Mouse (Mus musculus) embryonic facial prominence, embryonic 12.5 days (tissue): ENCODE measurements around the gene Tiam1. TPM values are rescaled to one million over a fixed set of nuclear protein-coding genes. Genes with fewer than 3 reads are reported as not detected.
A peak's percentile ranks its signal among the peaks of the same experiment; 100 is the strongest.

Source experiments
- ATAC-seq: fragments of 200-750 bp; cut with Nextera tagmentation; 2 replicates; pipeline ENCODE4 v1.8.0; 2017; ENCODE audit not compliant: insufficient number of reproducible peaks, insufficient read depth, low FRiP score, low TSS enrichment
- H3K27ac ChIP-seq: fragments of 300-500 bp; sonication (generic); 2 replicates; pipeline ENCODE4 v1.5.1; 2016; ENCODE audit warnings: mild to moderate bottlenecking
- H3K27me3 ChIP-seq: fragments of 300-500 bp; sonication (generic); 2 replicates; pipeline ENCODE4 v1.6.1; 2016; ENCODE audit warnings: mild to moderate bottlenecking, moderate library complexity
- H3K36me3 ChIP-seq: fragments of 300-500 bp; sonication (generic); 2 replicates; pipeline ENCODE4 v1.6.1; 2016; ENCODE audit warnings: mild to moderate bottlenecking
- H3K4me1 ChIP-seq: fragments of 300-500 bp; sonication (generic); 2 replicates; pipeline ENCODE4 v1.6.1; 2016
- H3K4me2 ChIP-seq: fragments of 300-500 bp; sonication (generic); replicated peaks from 2 replicates; pipeline ENCODE4 v1.6.1; 2016; ENCODE audit warnings: mild to moderate bottlenecking, moderate library complexity
- H3K4me3 ChIP-seq: fragments of 300-500 bp; sonication (generic); 2 replicates; pipeline ENCODE4 v1.5.1; 2016; ENCODE audit warnings: mild to moderate bottlenecking
- H3K9ac ChIP-seq: fragments of 300-500 bp; sonication (generic); 2 replicates; pipeline ENCODE4 v1.6.1; 2016; ENCODE audit warnings: mild to moderate bottlenecking, moderate library complexity
- H3K9me3 ChIP-seq: fragments of 300-500 bp; sonication (generic); 2 replicates; pipeline ENCODE4 v1.6.1; 2016; ENCODE audit warnings: mild to moderate bottlenecking, moderate library complexity
- WGBS: fragments of 180-500 bp; shearing (Covaris S2); methylation state at CpG from one replicate; pipeline ENCODE4 v1.1.7; 2016; 5-methylcytosine and 5-hydroxymethylcytosine counted together
- polyA plus RNA-seq: library from polyadenylated mRNA; unstranded; fragments of >200 nt; fragmentation: Nextera tagmentation; extraction: Ambion mirVana; gene quantifications from 2 replicates; pipeline ENCODE4 v1.2.1, GENCODE M21; 2016

Tiam1 gene
- polyA plus RNA-seq, 1 experiment from 2014 or later = 39.1 TPM

GRCm38 (mm10) chr16:89885661-89886060 lies 257.9 kb downstream of the Tiam1 start:
- 60% methylated on average over 9 of the region's 9 CpGs for WGBS
- no peak for ATAC-seq
- Histone ChIP-seq H3K4me3 (no peak overlapping the region), H3K9ac (no peak overlapping the region), H3K4me2 (no peak overlapping the region), H3K27me3 (no peaks in the 10 kb centered on the region), H3K9me3 (no peaks in the 10 kb centered on the region), H3K27ac (no peak overlapping the region), H3K36me3 (peaks cover 11% of the 10 kb centered on the region), H3K4me1 (peaks cover 25% of the 10 kb centered on the region)

GRCm38 (mm10) chr16:89883897-89884296 lies 259.7 kb downstream of the Tiam1 start:
- no peak overlapping the region for H3K4me3 ChIP-seq
- H3K36me3 ChIP-seq = peaks cover 11% of the 10 kb centered on the region
- no peak overlapping the region for H3K27ac ChIP-seq
- WGBS = 96% methylated on average over 4 of the region's 4 CpGs
- ATAC-seq = no peak
- H3K4me1 ChIP-seq = peaks cover 17% of the 10 kb centered on the region
- H3K9me3 ChIP-seq = no peaks in the 10 kb centered on the region
- no peak overlapping the region for H3K9ac ChIP-seq
- no peaks in the 10 kb centered on the region for H3K27me3 ChIP-seq
- no peak overlapping the region for H3K4me2 ChIP-seq

- no peak overlapping the region for H3K9ac ChIP-seq
- no peaks in the 10 kb centered on the region for H3K27me3 ChIP-seq
- H3K27ac ChIP-seq = no peak overlapping the region
- ATAC-seq = peak; percentile 50; the same call in 1 of the 2 replicates
- H3K9me3 ChIP-seq = no peaks in the 10 kb centered on the region
- H3K4me3 ChIP-seq = no peak overlapping the region
- H3K36me3 ChIP-seq = peaks cover 11% of the 10 kb centered on the region
- peaks cover 17% of the 10 kb centered on the region for H3K4me1 ChIP-seq
- WGBS = 52% methylated on average over 14 of the region's 14 CpGs
- H3K4me2 ChIP-seq = no peak overlapping the region
Observed at GRCm38 (mm10) chr16:89882477-89883234, 260.9 kb downstream of the Tiam1 start.

- H3K27ac ChIP-seq = no peak overlapping the region
- H3K4me2 ChIP-seq = no peak overlapping the region
- H3K9me3 ChIP-seq = no peaks in the 10 kb centered on the region
- H3K4me3 ChIP-seq = no peak overlapping the region
- no peaks in the 10 kb centered on the region for H3K27me3 ChIP-seq
- 94% methylated on average over 10 of the region's 10 CpGs for WGBS
- no peak overlapping the region for H3K9ac ChIP-seq
- H3K36me3 ChIP-seq = peaks cover 11% of the 10 kb centered on the region
- peaks cover 35% of the 10 kb centered on the region for H3K4me1 ChIP-seq
- no peak for ATAC-seq
Observed at GRCm38 (mm10) chr16:89877206-89877605, 266.4 kb downstream of the Tiam1 start.

GRCm38 (mm10) chr16:89876079-89876478 lies 267.5 kb downstream of the Tiam1 start:
- Histone ChIP-seq H3K4me2 (no peak overlapping the region), H3K9me3 (no peaks in the 10 kb centered on the region), H3K27me3 (no peaks in the 10 kb centered on the region), H3K4me1 (peaks cover 36% of the 10 kb centered on the region), H3K36me3 (peaks cover 11% of the 10 kb centered on the region), H3K9ac (no peak overlapping the region), H3K4me3 (no peak overlapping the region), H3K27ac (no peak overlapping the region)
- 90% methylated on average over 3 of the region's 3 CpGs for WGBS
- ATAC-seq = no peak

- Histone ChIP-seq H3K27me3 (no peaks in the 10 kb centered on the region), H3K27ac (peak overlapping the region; percentile 72; the same call in 1 of the 2 replicates), H3K9ac (no peak overlapping the region; the same call in 1 of the 2 replicates), H3K36me3 (peaks cover 15% of the 10 kb centered on the region), H3K4me1 (peaks cover 36% of the 10 kb centered on the region), H3K4me2 (peak overlapping the region; percentile 5; the same call in 1 of the 2 replicates), H3K4me3 (no peak overlapping the region), H3K9me3 (no peaks in the 10 kb centered on the region)
- ATAC-seq = peak; percentile 62
- 16% methylated on average over 15 of the region's 15 CpGs for WGBS
Observed at GRCm38 (mm10) chr16:89874012-89874704, 269.4 kb downstream of the Tiam1 start.

- H3K4me2 ChIP-seq = 0 out of 2 replicates have a peak overlapping the region, but pooled peaks have one; percentile 7
- no peak overlapping the region for H3K9ac ChIP-seq
- peak overlapping the region; percentile 72 for H3K27ac ChIP-seq
- H3K27me3 ChIP-seq = no peaks in the 10 kb centered on the region
- H3K4me3 ChIP-seq = no peak overlapping the region
- 71% methylated on average over 20 of the region's 20 CpGs for WGBS
- H3K36me3 ChIP-seq = peaks cover 22% of the 10 kb centered on the region
- no peak for ATAC-seq
- H3K9me3 ChIP-seq = no peaks in the 10 kb centered on the region
- peaks cover 36% of the 10 kb centered on the region for H3K4me1 ChIP-seq
Observed at GRCm38 (mm10) chr16:89872011-89872942, 271.3 kb downstream of the Tiam1 start.

GRCm38 (mm10) chr16:89871382-89871781 lies 272.2 kb downstream of the Tiam1 start:
- no peak for ATAC-seq
- Histone ChIP-seq H3K9me3 (no peaks in the 10 kb centered on the region), H3K4me3 (no peak overlapping the region), H3K4me1 (peaks cover 36% of the 10 kb centered on the region), H3K9ac (no peak overlapping the region), H3K27me3 (no peaks in the 10 kb centered on the region), H3K27ac (no peak overlapping the region), H3K36me3 (peaks cover 23% of the 10 kb centered on the region), H3K4me2 (no peak overlapping the region)
- WGBS = 75% methylated on average over 13 of the region's 13 CpGs

GRCm38 (mm10) chr16:89870059-89870458 lies 273.5 kb downstream of the Tiam1 start:
- 97% methylated on average over 6 of the region's 6 CpGs for WGBS
- H3K9ac ChIP-seq = no peak overlapping the region

GRCm38 (mm10) chr16:89868502-89868901 lies 275.1 kb downstream of the Tiam1 start:
- Histone ChIP-seq H3K4me3 (no peak overlapping the region), H3K4me1 (peaks cover 20% of the 10 kb centered on the region), H3K4me2 (no peak overlapping the region), H3K9me3 (no peaks in the 10 kb centered on the region), H3K36me3 (peaks cover 17% of the 10 kb centered on the region), H3K27me3 (no peaks in the 10 kb centered on the region), H3K9ac (no peak overlapping the region), H3K27ac (no peak overlapping the region)
- no peak for ATAC-seq
- 84% methylated on average over 3 of the region's 3 CpGs for WGBS

More at GRCm38 (mm10) chr16:89870059-89870458, 273.5 kb downstream of the Tiam1 start:
- ATAC-seq = no peak
- Histone ChIP-seq H3K27ac (no peak overlapping the region), H3K4me3 (no peak overlapping the region), H3K36me3 (peaks cover 17% of the 10 kb centered on the region), H3K4me1 (peaks cover 34% of the 10 kb centered on the region), H3K27me3 (no peaks in the 10 kb centered on the region), H3K4me2 (no peak overlapping the region), H3K9me3 (no peaks in the 10 kb centered on the region)

- Histone ChIP-seq H3K9me3 (no peaks in the 10 kb centered on the region), H3K27ac (no peak overlapping the region), H3K36me3 (peaks cover 17% of the 10 kb centered on the region), H3K9ac (no peak overlapping the region), H3K27me3 (no peaks in the 10 kb centered on the region), H3K4me2 (no peak overlapping the region), H3K4me1 (peaks cover 13% of the 10 kb centered on the region), H3K4me3 (no peak overlapping the region)
- no peak for ATAC-seq
- WGBS = 90% methylated on average over 26 of the region's 26 CpGs
Observed at GRCm38 (mm10) chr16:89867212-89867829, 276.2 kb downstream of the Tiam1 start.
